Mouse (Mus musculus): Measurements from ENCODE around the gene Bloc1s3.

- no peak for TF ChIP-seq POLR2A (IDR thresholded peaks at IDR 0.05; ENCODE audit: insufficient read depth, low read depth, low read length)
- TF ChIP-seq CTCF (IDR thresholded peaks at IDR 0.05; ENCODE audit: insufficient read depth, low read depth, low read length), result no peak
These were observed 11.9 kb upstream of the Bloc1s3 start for GRCm38 (mm10) chr7:19520032-19520431.
